Mouse (Mus musculus) right cerebral cortex, adult 18-20 months (tissue): ENCODE measurements around the gene Rgs12.

Source experiments
- DNase-seq: peaks from one replicate; pipeline ENCODE4 v3.0.0; 2022; ENCODE audit warnings: mixed read lengths

Rgs12 gene

DNA sequence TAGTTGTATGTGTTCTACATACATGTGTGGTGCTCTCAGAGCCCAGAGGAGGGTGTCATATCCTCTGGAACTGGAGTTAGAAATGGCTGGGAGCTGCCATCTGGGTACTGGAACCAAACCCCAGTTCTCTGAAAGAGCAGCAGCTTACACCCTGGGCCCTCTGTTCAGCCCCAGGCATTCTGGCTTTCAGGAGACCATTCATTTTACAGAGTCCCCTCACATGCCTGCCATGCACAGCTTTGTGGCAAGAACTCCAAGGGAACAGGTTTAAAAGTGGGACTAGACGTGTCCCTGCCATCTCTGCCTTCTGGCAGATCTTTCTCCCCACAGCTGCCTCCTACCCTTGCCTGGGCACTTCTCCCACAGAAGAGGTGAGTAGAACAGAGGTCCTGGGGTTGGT lies 84.4 kb downstream of the Rgs12 start:
- no peak for DNase-seq

- DNase-seq, result no peak
Measured at GRCm38 (mm10) chr5:35035141-35035540, 85.9 kb downstream of the Rgs12 start.

GRCm38 (mm10) chr5:35035795-35036194 lies 86.5 kb downstream of the Rgs12 start:
- DNase-seq, result peak; percentile 44

DNA sequence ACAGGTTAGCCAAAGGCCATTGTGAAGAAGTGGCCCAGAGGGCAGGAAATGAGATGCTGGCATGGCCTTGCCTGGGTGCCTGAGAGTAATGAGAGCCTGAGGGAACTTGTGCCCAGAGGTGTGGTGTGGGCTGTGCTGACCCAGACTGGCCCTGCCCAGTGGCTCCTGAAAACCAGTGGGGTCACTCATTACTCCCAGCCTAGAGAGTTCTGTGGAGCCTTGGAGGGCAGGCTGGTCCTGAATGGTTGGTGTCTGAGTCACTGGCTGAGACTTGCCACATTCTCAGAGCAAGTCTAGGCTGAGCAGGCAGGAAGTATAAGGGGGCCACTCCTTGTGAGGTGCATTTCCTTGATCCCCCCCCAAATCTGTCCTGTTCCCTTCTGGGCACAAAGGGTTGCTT lies 88.2 kb downstream of the Rgs12 start:
- DNase-seq, result no peak

GRCm38 (mm10) chr5:35041268-35041829 lies 92.1 kb downstream of the Rgs12 start, which contains the start of gene Hgfac:
Gene Hgfac, plus strand, starts transcription at chr5:35041509.
- DNase-seq, result no peak

DNA sequence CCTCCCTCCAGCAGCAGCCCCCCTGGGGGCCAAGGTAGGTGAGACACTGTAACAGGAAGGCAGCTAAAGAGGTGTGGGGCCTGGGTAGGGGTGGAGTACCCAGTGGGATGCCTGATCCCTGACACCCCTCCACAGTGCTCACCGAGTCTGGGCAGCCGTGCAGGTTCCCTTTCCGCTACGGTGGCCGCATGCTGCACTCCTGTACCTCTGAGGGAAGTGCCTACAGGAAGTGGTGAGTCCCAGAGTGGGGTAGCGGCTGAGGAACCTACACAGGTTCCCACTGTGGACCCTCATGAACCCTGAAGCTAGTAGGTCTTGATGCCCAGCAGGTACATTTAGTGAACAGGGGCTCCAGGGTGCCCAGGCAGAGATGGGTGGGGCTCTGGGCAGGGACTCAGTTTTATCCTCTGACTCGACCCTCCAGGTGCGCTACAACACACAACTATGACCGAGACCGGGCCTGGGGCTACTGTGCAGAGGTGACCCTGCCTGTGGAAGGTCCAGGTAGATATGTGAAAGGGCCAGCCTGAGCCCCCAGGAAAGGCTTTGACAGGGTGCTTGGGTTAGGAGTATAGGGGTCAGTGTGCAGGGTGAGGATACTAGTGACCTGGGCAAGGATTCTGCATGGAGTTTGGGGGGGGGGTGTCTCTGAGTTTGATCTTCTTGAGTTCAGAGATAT lies 93.3 kb downstream of the Rgs12 start:
- DNase-seq, result no peak

- DNase-seq, result peak; percentile 77
Measured at GRCm38 (mm10) chr5:35043110-35043451, 93.8 kb downstream of the Rgs12 start.

DNA sequence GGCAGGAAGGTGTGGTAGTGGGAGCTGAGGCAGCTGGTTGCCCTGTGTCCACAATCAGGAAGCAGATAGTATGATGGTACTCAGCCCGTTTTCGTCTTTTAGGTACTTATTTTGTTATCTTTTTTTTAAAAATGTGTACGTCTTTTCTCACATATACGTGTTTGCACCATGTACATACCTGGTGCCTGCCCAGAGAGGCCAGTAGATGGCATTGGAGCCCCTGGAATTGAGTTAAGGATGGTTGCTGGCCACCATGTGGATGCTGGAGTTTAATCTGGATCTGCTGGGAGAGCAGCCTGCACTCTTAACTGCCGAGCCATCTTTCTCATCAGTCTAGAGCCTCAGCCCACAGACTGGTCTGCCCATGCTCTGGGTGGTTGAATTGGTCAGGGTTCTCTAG lies 101.3 kb downstream of the Rgs12 start:
- DNase-seq, result no peak

GRCm38 (mm10) chr5:35054628-35055027 lies 105.4 kb downstream of the Rgs12 start:
- DNase-seq, result no peak

DNA sequence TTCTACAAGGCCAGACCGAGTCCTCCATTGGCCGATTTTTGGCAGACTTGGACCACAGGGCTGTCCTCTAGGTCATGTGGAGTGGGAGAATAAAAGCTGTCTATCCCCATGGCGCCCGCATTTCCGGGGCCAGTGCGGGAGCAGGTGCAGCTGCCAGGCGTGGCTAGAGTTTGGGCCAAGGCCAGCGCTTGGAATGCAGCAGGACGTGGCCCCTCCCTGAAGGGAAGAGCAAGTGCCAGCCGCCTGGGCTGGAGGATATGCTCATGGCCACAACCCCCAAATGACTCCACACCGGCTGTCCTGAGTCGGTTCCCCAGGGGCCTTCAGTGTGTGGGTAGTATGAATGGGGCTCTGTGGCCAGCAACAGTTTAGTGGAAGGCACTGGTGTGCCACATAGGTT lies 105.8 kb downstream of the Rgs12 start:
- no peak for DNase-seq

DNA sequence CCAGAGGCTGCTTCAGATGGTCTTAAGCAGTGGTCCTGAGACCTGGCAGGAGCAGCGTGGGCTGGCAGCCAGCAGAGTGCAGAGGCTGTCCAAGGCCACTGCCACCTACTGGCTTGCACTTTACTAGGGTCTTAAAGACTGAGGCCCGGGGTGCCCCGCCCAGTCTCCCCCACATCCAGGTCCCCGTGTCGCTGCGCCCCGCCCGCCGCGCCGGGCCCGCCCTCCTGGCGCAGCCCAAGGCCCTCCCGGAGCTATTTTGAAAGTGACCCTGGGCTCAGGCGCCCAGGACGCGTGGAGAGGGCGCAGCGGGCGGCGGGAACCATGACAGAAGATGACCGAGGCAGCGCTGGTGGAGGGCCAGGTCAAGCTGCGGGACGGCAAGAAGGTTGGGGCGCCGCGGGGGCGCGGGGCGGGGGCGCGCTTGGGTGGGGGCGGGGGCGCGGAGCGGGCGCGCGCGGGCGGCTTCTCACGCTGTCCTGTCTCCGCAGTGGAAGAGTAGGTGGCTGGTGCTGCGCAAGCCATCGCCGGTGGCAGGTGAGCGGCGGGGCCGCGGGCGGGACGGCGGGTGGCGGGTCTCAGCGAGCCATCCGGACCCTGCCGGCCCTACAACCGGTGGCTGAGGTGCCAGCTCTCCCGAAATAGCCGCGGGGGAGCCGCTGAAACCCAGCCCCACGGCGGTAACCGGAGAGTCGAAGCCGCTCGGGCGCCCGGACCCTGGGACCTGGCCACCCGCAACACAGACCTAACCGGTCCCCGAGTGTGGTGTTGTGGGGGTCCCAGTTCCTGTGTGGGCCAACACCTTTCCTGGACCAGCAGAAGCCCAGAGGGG lies 107.6 kb downstream of the Rgs12 start, which contains the start of gene Dok7:
Dok7 (plus strand) TSS at position 163 of the 829 bp plus-strand sequence.
- peak; percentile 65 for DNase-seq

DNA sequence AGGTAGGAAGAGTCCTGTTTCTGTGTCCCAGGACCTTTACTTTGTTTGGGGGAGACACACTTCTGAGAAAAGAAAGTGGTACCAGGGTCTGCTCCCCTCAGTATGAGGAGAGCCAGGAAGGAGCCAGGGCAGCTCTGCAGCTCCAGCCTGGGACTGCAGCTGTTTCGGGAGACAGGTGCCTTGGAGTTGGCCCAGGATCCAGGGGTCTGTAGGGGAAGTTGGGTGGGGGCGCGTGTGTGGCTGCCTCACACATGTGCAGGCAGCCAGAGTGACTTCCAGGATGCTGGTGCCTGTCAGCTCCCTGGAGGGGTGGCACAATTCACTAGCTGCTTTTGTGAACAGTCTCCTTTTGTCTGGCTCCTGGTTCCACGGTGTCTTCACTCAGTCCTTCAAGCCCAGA lies 108.3 kb downstream of the Rgs12 start:
- no peak for DNase-seq

GRCm38 (mm10) chr5:35058216-35058615 lies 109.0 kb downstream of the Rgs12 start:
- no peak for DNase-seq

DNA sequence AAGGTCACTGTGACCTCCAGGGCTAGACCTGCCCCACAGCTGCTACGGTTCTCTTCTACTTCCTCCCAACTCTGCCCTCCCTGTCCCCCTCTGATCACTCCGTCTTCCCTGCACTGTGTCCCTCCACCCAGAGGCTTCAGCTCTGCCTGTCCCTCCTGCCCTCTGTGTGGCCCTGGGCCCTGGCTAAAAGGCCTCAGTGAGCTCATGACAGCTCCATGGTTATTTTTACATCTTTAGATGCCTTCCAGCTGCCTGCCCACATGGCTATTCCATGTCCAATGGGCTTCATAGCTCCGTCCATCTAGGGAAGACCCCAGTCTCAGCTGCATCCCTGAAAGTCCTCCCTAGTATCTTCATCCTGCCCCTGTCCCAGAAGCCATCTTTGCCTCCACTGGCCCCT lies 110.9 kb downstream of the Rgs12 start:
- no peak for DNase-seq

GRCm38 (mm10) chr5:35069841-35070240 lies 120.6 kb downstream of the Rgs12 start:
- no peak for DNase-seq

DNA sequence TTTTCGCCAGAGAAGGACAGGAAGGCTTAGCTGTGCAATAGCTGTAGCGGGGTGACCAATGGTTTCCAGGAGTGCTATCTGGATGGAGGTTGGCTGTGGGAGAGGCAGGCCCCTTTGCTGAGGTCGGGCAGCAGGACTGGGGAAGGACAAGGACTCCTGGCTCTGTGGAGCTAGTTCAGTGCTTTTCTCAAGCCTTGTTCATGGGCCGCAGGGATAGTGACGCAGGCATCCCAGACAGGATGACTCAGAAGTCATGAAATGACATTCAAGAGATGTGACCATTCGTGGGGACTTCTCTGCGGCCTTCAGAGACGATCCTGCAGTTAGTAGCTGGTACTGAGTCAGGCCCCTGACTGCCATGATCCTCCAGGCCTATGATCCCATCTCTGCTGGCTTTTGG lies 121.1 kb downstream of the Rgs12 start:
- no peak for DNase-seq

DNA sequence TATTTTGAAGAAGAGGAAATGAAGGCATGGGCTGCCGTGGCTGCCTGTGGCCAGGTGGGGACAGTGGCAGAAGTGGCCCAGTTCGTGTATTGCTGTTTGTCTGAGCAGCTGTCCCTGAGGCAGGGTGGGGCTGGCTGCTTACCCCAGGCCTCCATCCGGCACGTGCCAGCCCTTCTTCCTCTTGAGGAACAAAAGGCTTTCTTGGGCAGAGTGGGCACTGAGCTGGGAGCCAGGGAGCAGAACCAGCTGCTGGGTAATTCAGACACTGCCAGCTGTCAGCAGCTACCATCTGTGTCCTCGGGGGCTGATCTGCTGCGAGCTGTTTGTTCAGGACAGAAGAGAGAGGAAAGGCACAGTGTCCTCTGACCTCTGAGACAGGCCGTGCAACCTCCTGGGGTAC lies 121.7 kb downstream of the Rgs12 start:
- peak; percentile 40 for DNase-seq

DNA sequence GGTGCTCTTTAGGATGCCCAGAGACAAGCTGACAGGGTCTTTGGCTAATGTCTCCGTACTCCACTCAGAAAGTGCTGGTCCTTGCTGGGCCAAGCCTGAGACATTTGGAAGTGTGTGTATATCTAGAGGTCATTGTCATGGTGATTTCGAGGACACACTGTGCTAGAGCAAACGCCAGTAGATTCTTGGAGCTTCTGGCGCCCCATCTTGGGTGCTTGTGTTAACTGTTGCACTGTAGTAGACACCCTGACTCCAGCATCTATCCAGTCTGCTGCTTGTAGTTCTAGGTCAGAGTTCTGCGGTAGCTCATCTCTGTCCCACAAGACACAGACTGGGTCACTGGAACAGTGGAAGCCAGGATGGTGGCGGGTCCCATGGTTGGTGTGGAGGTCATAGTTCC lies 122.6 kb downstream of the Rgs12 start:
- DNase-seq, result no peak

DNA sequence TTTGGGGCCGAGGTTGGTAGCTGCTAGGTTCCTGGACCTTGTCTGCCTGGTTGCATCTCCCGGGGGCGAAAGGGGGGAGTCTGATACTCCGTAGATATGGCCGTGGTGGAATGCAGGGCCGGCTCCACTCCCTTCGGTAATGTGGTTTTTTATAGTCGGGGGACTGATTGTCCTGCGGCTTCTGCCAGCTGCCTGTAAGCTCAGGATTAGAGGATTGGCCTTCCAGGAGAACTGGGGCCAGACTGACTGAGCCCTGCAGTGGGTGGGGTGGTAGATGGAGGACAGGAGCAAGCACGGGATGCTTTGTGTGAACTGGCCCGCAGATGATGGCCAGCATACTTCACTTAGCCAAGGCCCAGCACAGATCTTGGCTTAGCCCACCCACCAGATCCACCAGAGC lies 124.0 kb downstream of the Rgs12 start:
- no peak for DNase-seq

GRCm38 (mm10) chr5:35073992-35074391 lies 124.7 kb downstream of the Rgs12 start:
- DNase-seq, result no peak

GRCm38 (mm10) chr5:35076369-35076768 lies 127.1 kb downstream of the Rgs12 start:
- no peak for DNase-seq

- DNase-seq, result no peak
Measured at GRCm38 (mm10) chr5:35079101-35079500, 129.9 kb downstream of the Rgs12 start.

- DNase-seq, result no peak
Measured at GRCm38 (mm10) chr5:35084913-35085312, 135.7 kb downstream of the Rgs12 start.
